Mouse (Mus musculus): ENCODE data around the gene Thap7. TPM values are rescaled to one million over a fixed set of nuclear protein-coding genes. Genes with fewer than 3 reads are reported as not detected.

Thap7 gene
- polyA plus RNA-seq, 1 experiment from 2014 or later, result 68.2 TPM

Other genes starting within 250 kb of the Thap7 start
- gene Serpind1, start 199.8 kb downstream of the Thap7 start, polyA plus RNA-seq (2015; fragmentation: Nextera tagmentation; extraction: Ambion mirVana), result 1.2 and 1.4 TPM in 2 replicates
- gene Snap29, start 125.2 kb downstream of the Thap7 start, polyA plus RNA-seq (2015; fragmentation: Nextera tagmentation; extraction: Ambion mirVana), result 22.6 and 23.1 TPM in 2 replicates
- gene Pi4ka, start 124.8 kb downstream of the Thap7 start, polyA plus RNA-seq (2015; fragmentation: Nextera tagmentation; extraction: Ambion mirVana), result 60.9 and 62.1 TPM in 2 replicates
- 79.1 and 86.2 TPM in 2 replicates for gene Crkl, start 79.1 kb downstream of the Thap7 start, polyA plus RNA-seq (2015; fragmentation: Nextera tagmentation; extraction: Ambion mirVana)
- 5.7 and 6.3 TPM in 2 replicates for gene Aifm3, start 41.5 kb downstream of the Thap7 start, polyA plus RNA-seq (2015; fragmentation: Nextera tagmentation; extraction: Ambion mirVana)
- 133 TPM in 2 replicates for gene Lztr1, start 22.4 kb downstream of the Thap7 start, polyA plus RNA-seq (2015; fragmentation: Nextera tagmentation; extraction: Ambion mirVana)
- 0.75 and 1.3 TPM in 2 replicates for gene Lrrc74b, start 30.1 kb upstream of the Thap7 start, polyA plus RNA-seq (2015; fragmentation: Nextera tagmentation; extraction: Ambion mirVana)
- gene P2rx6, start 30.7 kb upstream of the Thap7 start, polyA plus RNA-seq (2015; fragmentation: Nextera tagmentation; extraction: Ambion mirVana), result 1.9 and 2.1 TPM in 2 replicates
- gene Slc7a4, start 52.1 kb upstream of the Thap7 start, polyA plus RNA-seq (2015; fragmentation: Nextera tagmentation; extraction: Ambion mirVana), result 20.2 and 21.0 TPM in 2 replicates
- gene Smpd4, start 88.2 kb upstream of the Thap7 start, polyA plus RNA-seq (2015; fragmentation: Nextera tagmentation; extraction: Ambion mirVana), result 23.8 and 27.2 TPM in 2 replicates
- gene Ccdc74a, start 115.3 kb upstream of the Thap7 start, polyA plus RNA-seq (2015; fragmentation: Nextera tagmentation; extraction: Ambion mirVana), result 7.0 and 7.8 TPM in 2 replicates
- gene Med15, start 201.8 kb upstream of the Thap7 start, polyA plus RNA-seq (2015; fragmentation: Nextera tagmentation; extraction: Ambion mirVana), result 44.3 and 48.7 TPM in 2 replicates
- 70.9 and 77.6 TPM in 2 replicates for gene Klhl22, start 228.5 kb upstream of the Thap7 start, polyA plus RNA-seq (2015; fragmentation: Nextera tagmentation; extraction: Ambion mirVana)